Mouse (Mus musculus) myocyte (in vitro differentiated cells): ENCODE results near the gene Lancl3.

ENCODE experiments used
- CEBPB ChIP-seq: IDR thresholded peaks from 2 replicates; pipeline ENCODE4 v1.6.1; 2011; ENCODE audit warnings: mild to moderate bottlenecking, moderate library complexity; ENCODE audit not compliant: poor library complexity, insufficient read depth, severe bottlenecking
- MAX ChIP-seq: IDR thresholded peaks from one replicate; pipeline ENCODE4 v1.6.1; 2011; ENCODE audit warnings: low read depth, mild to moderate bottlenecking, control low read depth
- MYOD1 ChIP-seq, 3 experiments: IDR thresholded peaks; one replicate each; pipeline ENCODE4 v1.6.1; 2011; ENCODE audit warnings: control low read depth in 2 of 3, low read depth in 2 of 3, mild to moderate bottlenecking in 2 of 3, moderate library complexity in 1 of 3; ENCODE audit not compliant: insufficient read length in 2 of 3, control insufficient read depth in 1 of 3
- POLR2A ChIP-seq: IDR thresholded peaks from one replicate; pipeline ENCODE4 v1.6.1; 2011; ENCODE audit warnings: low read depth, mild to moderate bottlenecking, control low read depth, moderate library complexity; ENCODE audit not compliant: insufficient read length
- POLR2AphosphoS2 ChIP-seq: IDR thresholded peaks from one replicate; pipeline ENCODE4 v1.6.1; 2011; ENCODE audit warnings: low read depth, control low read depth; ENCODE audit not compliant: insufficient read length
- TCF12 ChIP-seq: IDR thresholded peaks from one replicate; pipeline ENCODE4 v1.6.1; 2011; ENCODE audit warnings: mild to moderate bottlenecking, control low read depth; ENCODE audit not compliant: poor library complexity, insufficient read depth, severe bottlenecking
- USF1 ChIP-seq: IDR thresholded peaks from one replicate; pipeline ENCODE4 v1.6.1; 2011; ENCODE audit warnings: low read depth, mild to moderate bottlenecking, control low read depth, moderate library complexity

GRCm38 (mm10) chrX:9298413-9298864 lies 98.7 kb downstream of the Lancl3 start:
- no peak for TF ChIP-seq POLR2A
- TF ChIP-seq TCF12: no peak
- TF ChIP-seq POLR2AphosphoS2: no peak
- TF ChIP-seq CEBPB: no peak
- TF ChIP-seq MAX: no peak
- no peak for TF ChIP-seq MYOD1 (IDR thresholded peaks at IDR 0.05; ENCODE audit: control insufficient read depth in 1 of 3, insufficient read length in 2 of 3, low read depth in 2 of 3)
- TF ChIP-seq USF1: no peak
